Mouse (Mus musculus): ENCODE data around the gene Gm4565. TPM values are rescaled to one million over a fixed set of nuclear protein-coding genes. Genes with fewer than 3 reads are reported as not detected.
"Not testable (repeated sequence)": the region's sequence is repeated elsewhere in the genome, so short reads cannot be mapped to it uniquely, and the experiment has no call there.

The Gm4565 gene
- not detected for total RNA-seq (2021)

DNA sequence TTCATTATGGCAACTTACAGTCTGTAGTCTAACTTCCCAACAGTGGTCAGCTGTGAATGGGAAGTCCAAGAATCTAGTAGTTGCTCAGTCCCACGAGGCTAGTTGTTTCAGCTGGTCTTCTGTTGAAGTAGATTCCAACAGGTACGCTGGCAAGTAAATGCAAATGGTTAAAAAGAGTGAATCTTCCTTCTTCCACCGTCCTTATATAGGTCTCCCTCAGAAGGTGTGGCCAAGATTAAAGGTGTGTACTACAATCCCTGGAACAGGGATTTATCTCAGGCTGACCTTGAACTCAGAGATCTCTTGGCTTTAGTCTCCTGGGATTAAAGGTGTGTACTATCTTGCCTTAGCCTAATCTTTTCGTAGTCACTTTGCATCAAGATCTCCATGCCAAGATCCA lies at the start of gene Gm4565:
Gm4565 (minus strand) TSS at position 101 of the 400 bp plus-strand sequence.
- intact Hi-C loops (cut with DNase I); DNase-seq: not testable (repeated sequence)

- DNase-seq; intact Hi-C loops (cut with DNase I): not testable (repeated sequence)
These were observed 22.7 kb downstream of the Gm4565 start, which contains the start of gene Gm4201 for GRCm38 (mm10) chr7:22565243-22565642. TSS of gene Gm4201 (minus strand) at chr7:22565343.

GRCm38 (mm10) chr7:22534787-22535186 lies 53.1 kb downstream of the Gm4565 start, which contains the start of gene Gm8677:
TSS of gene Gm8677 (minus strand) at chr7:22534887.
- intact Hi-C loops (cut with DNase I); DNase-seq: not testable (repeated sequence)

Other genes starting within 250 kb of the Gm4565 start
- not detected for gene Gm8660, start 217.1 kb downstream of the Gm4565 start, total RNA-seq (2021)
- not detected for gene Vmn1r148, start 174.5 kb downstream of the Gm4565 start, total RNA-seq (2021)
- not detected for gene Vmn1r149, start 149.9 kb downstream of the Gm4565 start, total RNA-seq (2021)
- gene Gm10665, start 124.1 kb downstream of the Gm4565 start, total RNA-seq (2021), result not detected
- not detected for gene Vmn1r151, start 88.4 kb downstream of the Gm4565 start, total RNA-seq (2021)
- not detected for gene Vmn1r152, start 65.2 kb downstream of the Gm4565 start, total RNA-seq (2021)
- not detected for gene Gm8677, start 53.2 kb downstream of the Gm4565 start, total RNA-seq (2021)
- not detected for gene Gm4201, start 22.8 kb downstream of the Gm4565 start, total RNA-seq (2021)
- gene Vmn1r155, start 69.9 kb upstream of the Gm4565 start, total RNA-seq (2021), result not detected
- gene Gm8693, start 104.2 kb upstream of the Gm4565 start, total RNA-seq (2021), result not detected
- not detected for gene Gm4567, start 131.6 kb upstream of the Gm4565 start, total RNA-seq (2021)
- not detected for gene Vmn1r157, start 173.6 kb upstream of the Gm4565 start, total RNA-seq (2021)
- gene Vmn1r158, start 202.7 kb upstream of the Gm4565 start, total RNA-seq (2021), result not detected

All from left cerebral cortex, postnatal 4 days (tissue).